Mouse (Mus musculus) heart, postnatal 0 days (tissue): ENCODE results near the gene Acbd6. TPM values are rescaled to one million over a fixed set of nuclear protein-coding genes. Genes with fewer than 3 reads are reported as not detected.

Experiments used
- ATAC-seq: fragments of 200-750 bp; cut with Nextera tagmentation; 2 replicates; pipeline ENCODE4 v1.8.0; 2017; ENCODE audit warnings: low read depth, moderate number of reproducible peaks, moderate library complexity; ENCODE audit not compliant: insufficient read depth
- DNase-seq: peaks from one replicate; pipeline ENCODE4 v3.0.0-alpha.2; 2016; ENCODE audit warnings: low spot score
- H3K27ac ChIP-seq: fragments of 300-500 bp; sonication (generic); 2 replicates; pipeline ENCODE4 v1.5.1; 2014; ENCODE audit warnings: low read depth, mild to moderate bottlenecking
- H3K27me3 ChIP-seq: fragments of 300-500 bp; sonication (generic); 2 replicates; pipeline ENCODE4 v1.6.1; 2014; ENCODE audit warnings: low read length, mixed read lengths; ENCODE audit not compliant: control insufficient read depth, insufficient read depth
- H3K36me3 ChIP-seq: fragments of 300-500 bp; sonication (generic); replicated peaks from 2 replicates; pipeline ENCODE4 v1.6.1; 2014; ENCODE audit warnings: low read length, mixed read lengths; ENCODE audit not compliant: control insufficient read depth, insufficient read depth
- H3K4me1 ChIP-seq: fragments of 300-500 bp; sonication (generic); 2 replicates; pipeline ENCODE4 v1.6.1; 2014; ENCODE audit warnings: antibody characterized with exemption; ENCODE audit not compliant: control insufficient read depth, insufficient read depth
- H3K4me2 ChIP-seq: fragments of 300-500 bp; sonication (generic); 2 replicates; pipeline ENCODE4 v1.6.1; 2014; ENCODE audit warnings: low read depth, mild to moderate bottlenecking, low read length, moderate library complexity
- H3K4me3 ChIP-seq: fragments of 300-500 bp; sonication (generic); 2 replicates; pipeline ENCODE4 v1.5.1; 2014; ENCODE audit warnings: low read depth, low read length
- H3K9ac ChIP-seq: fragments of 300-500 bp; sonication (generic); replicated peaks from 2 replicates; pipeline ENCODE4 v1.6.1; 2014; ENCODE audit warnings: low read depth, low read length, mixed read lengths
- H3K9me3 ChIP-seq: fragments of 300-500 bp; sonication (generic); replicated peaks from 2 replicates; pipeline ENCODE4 v1.6.1; 2016; ENCODE audit warnings: low read length; ENCODE audit not compliant: control insufficient read depth
- CTCF ChIP-seq: IDR thresholded peaks from 2 replicates; pipeline ENCODE4 v1.5.1; 2016; ENCODE audit warnings: antibody characterized with exemption, control low read depth, low read depth
- EP300 ChIP-seq: IDR thresholded peaks from 2 replicates; pipeline ENCODE4 v1.6.1; 2016; ENCODE audit warnings: antibody characterized with exemption, low read depth
- WGBS: fragments of 180-500 bp; shearing (Covaris S2); extraction: QIAGEN DNeasy Blood & Tissue Kit; methylation state at CpG from one replicate; pipeline ENCODE4 v1.1.7; 2014; 5-methylcytosine and 5-hydroxymethylcytosine counted together
- polyA plus RNA-seq: library from polyadenylated mRNA; unstranded; fragments of >200 nt; fragmentation: Nextera tagmentation; extraction: Ambion mirVana; gene quantifications from 2 replicates; pipeline ENCODE4 v1.2.1, GENCODE M21; 2015
- total RNA-seq: library from RNA; depleted of rRNA; stranded (reverse); fragments of >200 nt; gene quantifications from 2 replicates; pipeline ENCODE4 v1.2.3, GENCODE M21; 2014; ENCODE audit warnings: low replicate concordance

Acbd6 gene
- total and polyA plus RNA-seq, 2 experiments from 2014 or later, result 55.0 to 63.6 TPM

DNA sequence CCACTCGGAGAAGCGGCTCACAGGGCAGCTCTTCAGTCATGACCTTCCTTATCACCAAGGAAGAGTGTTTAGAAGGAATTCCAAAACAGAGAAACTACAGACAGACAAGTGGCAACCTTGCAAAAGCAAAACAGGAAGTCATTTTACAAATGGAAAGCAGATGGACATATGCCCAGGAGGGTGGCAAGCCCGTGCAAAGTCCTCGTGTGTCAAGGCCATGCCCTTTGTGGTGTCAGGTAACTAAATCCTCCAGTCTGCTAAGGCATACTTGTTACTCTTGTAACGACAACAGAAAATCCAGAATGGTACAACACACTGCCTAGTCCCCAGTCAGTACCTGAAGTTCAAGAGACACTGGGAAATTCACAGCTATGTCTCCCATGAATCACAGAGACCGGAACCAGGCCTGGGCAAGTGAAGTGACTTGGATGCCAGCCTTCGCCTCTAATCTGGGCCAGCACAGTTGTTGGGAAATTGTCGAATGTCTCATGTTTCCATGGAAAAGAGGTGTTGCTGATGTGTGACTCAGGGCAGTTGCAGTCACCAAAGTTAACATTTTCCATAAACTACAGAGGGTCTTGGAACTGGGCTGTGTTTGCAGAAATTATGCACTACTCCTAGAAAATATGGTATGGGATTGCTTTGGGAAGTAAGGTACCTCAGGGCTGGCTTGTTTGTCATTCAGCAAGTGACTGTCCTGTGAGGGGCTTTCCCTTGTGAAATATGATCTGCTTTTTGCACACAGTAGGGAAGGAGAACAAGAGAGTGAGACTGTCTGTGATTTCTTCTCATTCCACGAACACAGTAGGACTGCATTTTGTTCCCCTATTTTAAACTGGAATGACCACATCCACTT is 24.9 kb upstream of the Acbd6 start:
- no peak for TF ChIP-seq EP300
- TF ChIP-seq CTCF, result no peak
- Histone ChIP-seq H3K9ac (no peak overlapping the region), H3K4me3 (no peak overlapping the region), H3K4me1 (peaks cover 26% of the 10 kb centered on the region), H3K4me2 (no peak overlapping the region), H3K9me3 (no peaks in the 10 kb centered on the region), H3K36me3 (no peaks in the 10 kb centered on the region), H3K27me3 (no peaks in the 10 kb centered on the region), H3K27ac (no peak overlapping the region)
- no peak for DNase-seq
- ATAC-seq, result no peak
- WGBS, result 61% methylated on average over 9 of the region's 9 CpGs

DNA sequence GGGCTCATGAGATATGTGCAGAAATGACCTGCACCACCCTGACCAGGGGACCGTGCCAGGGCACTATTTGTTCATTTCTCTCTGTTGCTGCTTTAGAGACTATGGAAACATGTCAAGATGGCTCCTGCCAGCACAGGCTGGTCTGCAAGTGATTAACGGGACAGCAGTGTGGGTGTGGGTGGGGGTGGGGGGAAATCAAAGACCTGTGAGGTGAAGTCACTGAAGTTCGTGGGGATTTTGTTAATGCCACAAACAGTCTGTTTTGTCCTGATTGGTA is 24.3 kb upstream of the Acbd6 start:
- ATAC-seq (no peak), DNase-seq (no peak)
- Histone ChIP-seq H3K9ac (no peak overlapping the region), H3K27me3 (no peaks in the 10 kb centered on the region), H3K36me3 (no peaks in the 10 kb centered on the region), H3K4me3 (no peak overlapping the region), H3K4me1 (peaks cover 20% of the 10 kb centered on the region), H3K4me2 (no peak overlapping the region), H3K27ac (no peak overlapping the region), H3K9me3 (no peaks in the 10 kb centered on the region)
- WGBS, result 73% methylated on average over 3 of the region's 3 CpGs
- TF ChIP-seq CTCF, result no peak

DNA sequence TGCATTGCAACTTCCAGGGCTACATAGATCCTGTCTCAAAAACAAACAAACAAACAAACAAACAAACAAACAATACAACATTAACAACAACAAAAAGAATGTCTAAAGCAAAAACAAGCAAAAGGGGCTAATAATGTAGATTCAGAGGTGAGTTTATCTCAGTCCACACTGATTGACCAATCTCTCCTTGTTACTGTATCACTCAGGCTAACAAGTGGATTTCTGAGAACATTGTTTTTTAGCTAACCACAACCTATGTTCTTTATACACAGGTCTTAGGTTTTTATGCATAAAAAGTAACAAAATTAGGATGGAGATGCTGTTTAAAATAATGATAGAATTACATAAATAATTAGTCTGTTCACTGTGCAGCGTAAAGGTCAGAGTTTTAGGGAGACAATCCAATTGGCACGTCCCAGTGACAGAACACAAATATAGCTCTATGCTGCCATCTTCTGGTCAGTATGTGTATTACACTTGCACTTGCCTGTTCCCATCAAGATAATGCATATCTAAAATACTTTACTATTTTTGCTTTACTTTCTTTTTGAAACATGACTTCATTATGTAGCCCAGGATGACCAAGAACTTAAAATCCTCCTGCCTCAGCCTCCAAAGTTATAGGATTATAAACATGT is 20.8 kb upstream of the Acbd6 start:
- no peak overlapping the region for H3K9ac ChIP-seq
- no peaks in the 10 kb centered on the region for H3K36me3 ChIP-seq
- ATAC-seq (no peak; the same call in 1 of the 2 replicates), DNase-seq (peak; percentile 69)
- H3K27ac ChIP-seq, result no peak overlapping the region
- H3K4me2 ChIP-seq, result no peak overlapping the region
- no peak overlapping the region for H3K4me3 ChIP-seq
- 0 out of 2 replicates have a peak, but pooled peaks cover 4% of the 10 kb centered on the region for H3K4me1 ChIP-seq
- H3K9me3 ChIP-seq, result no peaks in the 10 kb centered on the region
- WGBS, result 3% methylated on average over 2 of the region's 2 CpGs
- no peaks in the 10 kb centered on the region for H3K27me3 ChIP-seq
- TF ChIP-seq EP300, result no peak
- TF ChIP-seq CTCF, result peak; percentile 80

DNA sequence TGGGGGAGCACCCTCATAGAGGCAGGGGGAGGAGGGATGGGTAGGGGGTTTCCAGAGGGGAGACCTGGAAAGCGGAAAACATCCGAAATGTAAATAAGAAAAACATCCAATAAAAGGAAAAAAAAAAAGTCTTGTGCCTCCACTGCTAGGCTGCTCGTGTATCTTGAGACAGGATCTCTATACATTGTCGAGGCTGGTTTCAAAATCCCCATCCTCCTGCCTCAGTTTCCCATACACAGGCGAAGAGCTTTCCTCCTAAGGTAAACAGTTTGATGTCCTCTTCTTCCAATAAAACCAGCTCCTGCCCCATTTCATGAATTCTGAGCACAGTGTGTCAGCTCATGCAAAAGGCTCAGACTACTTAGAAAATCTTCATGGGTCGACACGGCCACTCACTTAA is 19.9 kb upstream of the Acbd6 start:
- Histone ChIP-seq H3K9me3 (no peaks in the 10 kb centered on the region), H3K9ac (no peak overlapping the region), H3K27ac (no peak overlapping the region), H3K27me3 (no peaks in the 10 kb centered on the region), H3K4me3 (no peak overlapping the region), H3K4me2 (no peak overlapping the region), H3K4me1 (no peaks in the 10 kb centered on the region), H3K36me3 (no peaks in the 10 kb centered on the region)
- WGBS, result 55% methylated on average over 7 of the region's 7 CpGs
- TF ChIP-seq EP300 (no peak), CTCF (no peak)
- no peak for ATAC-seq
- DNase-seq, result no peak

DNA sequence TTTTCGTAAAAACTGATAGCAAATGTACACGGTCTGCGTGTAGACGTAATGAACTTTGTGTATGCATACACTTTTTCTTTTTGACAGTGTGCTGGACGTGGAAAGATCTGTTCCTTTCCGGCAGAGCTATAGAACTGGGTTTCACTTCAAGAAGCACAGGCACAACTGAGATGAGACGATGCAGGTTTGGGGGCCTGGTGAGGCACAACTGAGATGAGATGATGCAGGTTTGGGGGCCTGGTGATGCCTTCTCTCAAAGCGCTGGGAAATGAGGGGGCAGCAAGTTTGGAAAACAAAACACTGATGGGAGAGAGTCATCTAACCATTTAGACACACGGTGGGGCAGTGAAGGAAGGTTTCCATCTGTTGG is 293 bp upstream of the Acbd6 start:
- ATAC-seq (peak; percentile 9; the same call in 1 of the 2 replicates), DNase-seq (no peak)
- 58% methylated on average over 9 of the region's 9 CpGs for WGBS
- Histone ChIP-seq H3K27ac (peak overlapping the region; percentile 66), H3K27me3 (no peaks in the 10 kb centered on the region), H3K9ac (peak overlapping the region; percentile 93), H3K9me3 (no peaks in the 10 kb centered on the region), H3K4me3 (peak overlapping the region; percentile 82), H3K36me3 (no peaks in the 10 kb centered on the region), H3K4me1 (peaks cover 19% of the 10 kb centered on the region; the same call in 1 of the 2 replicates), H3K4me2 (peak overlapping the region; percentile 96)
- TF ChIP-seq CTCF (no peak), EP300 (no peak)
